7 mouse cellular contexts compared by ENCODE assay signal in genomic region chr7:79465461-79466044, GRCm38 (mm10). TPM values are rescaled to one million over a fixed set of nuclear protein-coding genes. Genes with fewer than 3 reads are reported as not detected.
DNase-seq lines count a peak whose midpoint lies in the region; ATAC-seq lines count a peak whose summit lies in the region.

No protein-coding gene starts in this region.

- peak; percentile 60 for ATAC-seq in hindbrain, embryonic 16.5 days

- DNase-seq in left cerebral cortex, postnatal 25 days (ENCODE audit: low spot score in 2 of 2) = peak; percentile 38 to 59
- DNase-seq in left cerebral cortex, postnatal 4 days = no peak
- peak; percentile 50 for DNase-seq in NIH3T3 (ENCODE audit: low read depth)
- peak; percentile 67 for DNase-seq in embryo, embryonic 11 days
- peak; percentile 41 for DNase-seq in lung, postnatal 25 days (ENCODE audit: low spot score)
- peak; percentile 20 for DNase-seq in skeletal muscle tissue, adult 2 months (ENCODE audit: low read depth, low spot score)

- peak overlapping the region; percentile 97 for H3K4me2 ChIP-seq in hindbrain, embryonic 16.5 days (ENCODE audit: low read length)

- peak overlapping the region; percentile 88 for H3K27ac ChIP-seq in hindbrain, embryonic 16.5 days (ENCODE audit: low read depth, low read length)

- WGBS in hindbrain, embryonic 16.5 days = under 1% methylated on average over 27 of the region's 47 CpGs

- peaks cover 9% of the 10 kb centered on the region for H3K36me3 ChIP-seq in hindbrain, embryonic 16.5 days (ENCODE audit: control insufficient read depth, insufficient read depth, low read length)

- H3K27me3 ChIP-seq in hindbrain, embryonic 16.5 days (replicated peaks; ENCODE audit: control insufficient read depth, insufficient read depth, low read length) = no peaks in the 10 kb centered on the region

- H3K9me3 ChIP-seq in hindbrain, embryonic 16.5 days (ENCODE audit: control insufficient read depth, low read length) = no peaks in the 10 kb centered on the region

- H3K4me1 ChIP-seq in hindbrain, embryonic 16.5 days (ENCODE audit: control insufficient read depth, insufficient read depth, low read depth, low read length) = peaks cover 23% of the 10 kb centered on the region

- H3K4me3 ChIP-seq in hindbrain, embryonic 16.5 days (ENCODE audit: low read length) = peak overlapping the region; percentile 95

- intact Hi-C loops in left cerebral cortex, postnatal 25 days (cut with DNase I) = loop anchor here (1.0 to 10.0 kb wide), 2 partner anchors 73 to 191 kb away; partner anchors contain the start of gene Abhd2
- intact Hi-C loops in left cerebral cortex, postnatal 4 days (cut with DNase I) = no loop called here

- H3K9ac ChIP-seq in hindbrain, embryonic 16.5 days (ENCODE audit: low read depth, low read length) = peak overlapping the region; percentile 90

RNA-seq across cellular contexts. Expression of gene Polg, which starts 0.6 kb away (rescaled TPM):
- 10 to 100 TPM; 75.5 to 87.3 TPM for total RNA-seq in left cerebral cortex, postnatal 25 days (2021)
- total RNA-seq in left cerebral cortex, postnatal 4 days (2021) = 10 to 100 TPM; 75.8 to 80.6 TPM
- polyA plus RNA-seq in hindbrain, embryonic 16.5 days (2015; fragmentation: Nextera tagmentation; extraction: Ambion mirVana) = 24.2 and 26.4 TPM in 2 replicates
